Mouse (Mus musculus) forebrain, embryonic 10.5 days (tissue): ENCODE measurements around the gene Pdxp. TPM values are rescaled to one million over a fixed set of nuclear protein-coding genes. Genes with fewer than 3 reads are reported as not detected.

ENCODE experiments used
- DNase-seq: peaks from one replicate; pipeline ENCODE4 v3.0.0-alpha.2; 2017; ENCODE audit warnings: low spot score; ENCODE audit errors: extremely low spot score
- H3K27ac ChIP-seq: fragments of 300-500 bp; sonication (generic); 2 replicates; pipeline ENCODE4 v1.5.1; 2016; ENCODE audit warnings: mild to moderate bottlenecking
- H3K27me3 ChIP-seq: fragments of 300-500 bp; sonication (generic); 2 replicates; pipeline ENCODE4 v1.6.1; 2016; ENCODE audit warnings: mild to moderate bottlenecking; ENCODE audit not compliant: poor library complexity, severe bottlenecking
- H3K36me3 ChIP-seq: fragments of 300-500 bp; sonication (generic); replicated peaks from 2 replicates; pipeline ENCODE4 v1.6.1; 2016; ENCODE audit warnings: mild to moderate bottlenecking, moderate library complexity
- H3K4me1 ChIP-seq: fragments of 300-500 bp; sonication (generic); 2 replicates; pipeline ENCODE4 v1.6.1; 2016
- H3K4me3 ChIP-seq: fragments of 300-500 bp; sonication (generic); 2 replicates; pipeline ENCODE4 v1.5.1; 2016; ENCODE audit warnings: mild to moderate bottlenecking, moderate library complexity
- H3K9me3 ChIP-seq: fragments of 300-500 bp; sonication (generic); 2 replicates; pipeline ENCODE4 v1.6.1; 2016; ENCODE audit warnings: mild to moderate bottlenecking, moderate library complexity
- WGBS: fragments of 180-500 bp; shearing (Covaris S2); methylation state at CpG from one replicate; pipeline ENCODE4 v1.1.7; 2016; 5-methylcytosine and 5-hydroxymethylcytosine counted together
- microRNA-seq: library from miRNA; unstranded; fragments of <30 nt; microRNA quantifications from one replicate; pipeline ENCODE4, GENCODE M21; 2017
- polyA plus RNA-seq: library from polyadenylated mRNA; unstranded; fragments of >200 nt; fragmentation: Nextera tagmentation; extraction: Ambion mirVana; gene quantifications from 2 replicates; pipeline ENCODE4 v1.2.1, GENCODE M21; 2016

Pdxp gene
- polyA plus RNA-seq, 1 experiment from 2014 or later, result 26.9 TPM

GRCm38 (mm10) chr15:78962885-78963284 is 49.2 kb downstream of the Pdxp start:
- WGBS, result 44% methylated on average over 2 of the region's 2 CpGs
- Histone ChIP-seq H3K36me3 (peaks cover 88% of the 10 kb centered on the region), H3K4me1 (peaks cover 13% of the 10 kb centered on the region), H3K9me3 (no peaks in the 10 kb centered on the region), H3K4me3 (no peak overlapping the region), H3K27ac (peak overlapping the region; percentile 22; the same call in 1 of the 2 replicates), H3K27me3 (no peaks in the 10 kb centered on the region)
- peak; percentile 60 for DNase-seq

Small RNAs within 50 kb of the gene (microRNA-seq; reads per million reads assigned to microRNA genes)
- not detected for gene Mir6955

Other genes starting within 250 kb of the Pdxp start
- 0.05 and 0.15 TPM in 2 replicates for gene Elfn2, start 195.1 kb upstream of the Pdxp start, polyA plus RNA-seq
- 71.1 and 83.6 TPM in 2 replicates for gene Mfng, start 140.4 kb upstream of the Pdxp start, polyA plus RNA-seq
- gene Card10, start 110.9 kb upstream of the Pdxp start, polyA plus RNA-seq, result 2.4 and 2.6 TPM in 2 replicates
- 12.6 and 12.7 TPM in 2 replicates for gene Cdc42ep1, start 71.3 kb upstream of the Pdxp start, polyA plus RNA-seq
- gene Lgals2, start 58.4 kb upstream of the Pdxp start, polyA plus RNA-seq, result not detected in 2 replicates
- gene Gga1, start 36.7 kb upstream of the Pdxp start, polyA plus RNA-seq, result 46.8 and 52.6 TPM in 2 replicates
- 0.23 and 0.35 TPM in 2 replicates for gene Gm49510, start 14.3 kb upstream of the Pdxp start, polyA plus RNA-seq
- gene Sh3bp1, start 14.2 kb upstream of the Pdxp start, polyA plus RNA-seq, result 21.0 and 21.5 TPM in 2 replicates
- 200 and 217 TPM in 2 replicates for gene Lgals1, start 12.8 kb downstream of the Pdxp start, polyA plus RNA-seq
- gene Nol12, start 21.0 kb downstream of the Pdxp start, polyA plus RNA-seq, result 63.6 and 69.9 TPM in 2 replicates
- 39.7 and 41.6 TPM in 2 replicates for gene Triobp, start 33.8 kb downstream of the Pdxp start, polyA plus RNA-seq
- 427 and 444 TPM in 2 replicates for gene H1f0, start 114.5 kb downstream of the Pdxp start, polyA plus RNA-seq
- not detected in 2 replicates for gene Galr3, start 128.0 kb downstream of the Pdxp start, polyA plus RNA-seq
- gene Ankrd54, start 149.0 kb downstream of the Pdxp start, polyA plus RNA-seq, result 56.0 and 60.5 TPM in 2 replicates
- 283 and 289 TPM in 2 replicates for gene Eif3l, start 161.3 kb downstream of the Pdxp start, polyA plus RNA-seq
- 5.1 and 5.5 TPM in 2 replicates for gene Micall1, start 195.0 kb downstream of the Pdxp start, polyA plus RNA-seq
- 419 and 440 TPM in 2 replicates for gene Polr2f, start 227.1 kb downstream of the Pdxp start, polyA plus RNA-seq
- gene 1700088E04Rik, start 227.3 kb downstream of the Pdxp start, polyA plus RNA-seq, result 6.9 and 8.1 TPM in 2 replicates